Comparison of ENCODE assay signal across 21 mouse cellular contexts in genomic region chr5:123050918-123051317, GRCm38 (mm10). TPM values are rescaled to one million over a fixed set of nuclear protein-coding genes. Genes with fewer than 3 reads are reported as not detected.
A peak's percentile ranks its signal among the peaks of the same experiment; 100 is the strongest.
DNase-seq lines count a peak whose midpoint lies in the region; TF ChIP-seq lines count a peak whose summit lies in the region.
"Had no signal": no experiment of that assay in that cellular context is flagged by ENCODE, and none has a peak within 500 bp of the region (broad histone marks: within the 10 kb centered on the region; RNA-seq: fewer than 3 reads in every experiment).

No protein-coding gene starts in this region.

- no peaks in the 10 kb centered on the region for H3K4me1 ChIP-seq in lung, adult 2 months (ENCODE audit: control insufficient read depth, insufficient read depth, low read length)

- WGBS in lung, adult 2 months, result 59% methylated on average over 9 of the region's 9 CpGs

- no peak for TF ChIP-seq CTCF in lung, adult 2 months (IDR thresholded peaks at IDR 0.05; ENCODE audit: insufficient read depth, low read length)

- H3K4me3 ChIP-seq in lung, adult 2 months (replicated peaks; ENCODE audit: extremely low read depth, low read depth, low read length), result no peak overlapping the region
- H3K4me3 ChIP-seq: embryonic facial prominence, embryonic 10.5 days; heart, embryonic 13.5 days; hindbrain, embryonic 10.5 days; midbrain, embryonic 12.5 days had no signal

- no peak for TF ChIP-seq POLR2A in lung, adult 2 months (IDR thresholded peaks at IDR 0.05; ENCODE audit: borderline replicate concordance, extremely low read depth, low read depth, low read length)

- DNase-seq in gastrocnemius, adult 18-20 months (ENCODE audit: low spot score), result peak; percentile 86
- no peak for DNase-seq in gastrocnemius, postnatal 10 days
- peak; percentile 42 for DNase-seq in urinary bladder, postnatal 14 days (ENCODE audit: low spot score)
- no peak for DNase-seq in urinary bladder, postnatal 4 days (ENCODE audit: low spot score in 2 of 2)
- peak; percentile 72 for DNase-seq in kidney, postnatal 14 days
- DNase-seq in T-cell, adult 2 months (ENCODE audit: low spot score), result no peak
- DNase-seq in urinary bladder, postnatal 10 days (ENCODE audit: low spot score), result no peak
- DNase-seq in lung, adult 2 months, result no peak
- DNase-seq: B cell, adult 2 months; left cerebral cortex, postnatal 4 days; lung, embryonic 14.5 days; right cerebral cortex, postnatal 25 days had no signal

RNA-seq across cellular contexts. Expression of gene Morn3, which starts 4.1 kb away (rescaled TPM):
- not detected for total RNA-seq in gastrocnemius, adult 18-20 months (2021)
- not detected for total RNA-seq in gastrocnemius, postnatal 10 days (2021)
- polyA plus RNA-seq in lung, adult 2 months (2012; rRNA removed), result 0.77 and 2.9 TPM in 2 replicates
- total RNA-seq: adrenal gland, postnatal 4 days; gastrocnemius, postnatal 36 days; left cerebral cortex, postnatal 4 days; liver, adult 2 months had no signal
- polyA plus RNA-seq: embryonic facial prominence, embryonic 10.5 days; forebrain, embryonic 16.5 days; heart, embryonic 13.5 days; large intestine, adult 2 months; liver, adult 2 months; lung, embryonic 14.5 days; midbrain, embryonic 12.5 days had no signal

RNA-seq across cellular contexts. Expression of gene Tmem120b, which starts 17.3 kb away (rescaled TPM):
- 10 to 100 TPM; 16.8 to 19.6 TPM for total RNA-seq in gastrocnemius, adult 18-20 months (2021)
- 10 to 100 TPM; 16.3 to 16.9 TPM for total RNA-seq in gastrocnemius, postnatal 10 days (2021)
- polyA plus RNA-seq in lung, adult 2 months (2012; rRNA removed), result 10.4 and 12.1 TPM in 2 replicates

RNA-seq across cellular contexts. Expression of gene Orai1, which starts 36.0 kb away (rescaled TPM):
- total RNA-seq in gastrocnemius, adult 18-20 months (2021), result 10 to 100 TPM; 31.9 to 33.4 TPM
- total RNA-seq in gastrocnemius, postnatal 10 days (2021), result 10 to 100 TPM; 43.8 to 45.4 TPM
- 113 and 137 TPM in 2 replicates for polyA plus RNA-seq in lung, adult 2 months (2012; rRNA removed)

Comparison
In these comparisons a context has a peak if more than half of its experiments do, and no peak if none do; other contexts are left out.
1. DNase-seq: peak in gastrocnemius, adult 18-20 months (single experiment), urinary bladder, postnatal 14 days (single experiment) and kidney, postnatal 14 days (single experiment); none in gastrocnemius, postnatal 10 days (single experiment), urinary bladder, postnatal 4 days (0 of 2), T-cell, adult 2 months (single experiment), urinary bladder, postnatal 10 days (single experiment) and lung, adult 2 months (single experiment).